Mouse (Mus musculus) midbrain, embryonic 13.5 days (tissue): ENCODE results near the gene 2810004N23Rik. TPM values are rescaled to one million over a fixed set of nuclear protein-coding genes. Genes with fewer than 3 reads are reported as not detected.

Experiments
- ATAC-seq: fragments of 200-750 bp; cut with Nextera tagmentation; 2 replicates; pipeline ENCODE4 v1.8.0; 2017; ENCODE audit warnings: mild to moderate bottlenecking, moderate TSS enrichment, moderate library complexity
- H3K27ac ChIP-seq: fragments of 300-500 bp; sonication (generic); 2 replicates; pipeline ENCODE4 v1.5.1; 2015; ENCODE audit warnings: inconsistent platforms, mild to moderate bottlenecking, moderate library complexity
- H3K27me3 ChIP-seq: fragments of 300-500 bp; sonication (generic); 2 replicates; pipeline ENCODE4 v1.6.1; 2015; ENCODE audit warnings: mild to moderate bottlenecking, inconsistent platforms
- H3K36me3 ChIP-seq: fragments of 300-500 bp; sonication (generic); 2 replicates; pipeline ENCODE4 v1.6.1; 2015; ENCODE audit warnings: mild to moderate bottlenecking, inconsistent platforms
- H3K4me1 ChIP-seq: fragments of 300-500 bp; sonication (generic); replicated peaks from 2 replicates; pipeline ENCODE4 v1.6.1; 2015; ENCODE audit warnings: inconsistent platforms
- H3K4me2 ChIP-seq: fragments of 300-500 bp; sonication (generic); replicated peaks from 2 replicates; pipeline ENCODE4 v1.6.1; 2015; ENCODE audit warnings: moderate library complexity, mild to moderate bottlenecking, inconsistent platforms
- H3K4me3 ChIP-seq: fragments of 300-500 bp; sonication (generic); replicated peaks from 2 replicates; pipeline ENCODE4 v1.5.1; 2015; ENCODE audit warnings: mild to moderate bottlenecking, inconsistent platforms
- H3K9ac ChIP-seq: fragments of 300-500 bp; sonication (generic); replicated peaks from 2 replicates; pipeline ENCODE4 v1.6.1; 2015; ENCODE audit warnings: mild to moderate bottlenecking, inconsistent platforms
- H3K9me3 ChIP-seq: fragments of 300-500 bp; sonication (generic); 2 replicates; pipeline ENCODE4 v1.6.1; 2016; ENCODE audit warnings: mild to moderate bottlenecking, inconsistent platforms
- WGBS: fragments of 180-500 bp; shearing (Covaris S2); methylation state at CpG from one replicate; pipeline ENCODE4 v1.1.7; 2015; 5-methylcytosine and 5-hydroxymethylcytosine counted together
- polyA plus RNA-seq: library from polyadenylated mRNA; unstranded; fragments of >200 nt; fragmentation: Nextera tagmentation; extraction: Ambion mirVana; gene quantifications from 2 replicates; pipeline ENCODE4 v1.2.1, GENCODE M21; 2015

The 2810004N23Rik gene
- polyA plus RNA-seq, 1 experiment from 2014 or later: 37.4 TPM

- Histone ChIP-seq H3K4me3 (no peak overlapping the region), H3K27ac (no peak overlapping the region), H3K4me2 (no peak overlapping the region), H3K36me3 (peaks cover 25% of the 10 kb centered on the region), H3K4me1 (0 out of 2 replicates have a peak, but pooled peaks cover 2% of the 10 kb centered on the region), H3K9me3 (no peaks in the 10 kb centered on the region), H3K27me3 (0 out of 2 replicates have a peak, but pooled peaks cover 5% of the 10 kb centered on the region), H3K9ac (no peak overlapping the region)
- ATAC-seq: no peak
- WGBS: 52% methylated on average over 15 of the region's 15 CpGs
Observed at GRCm38 (mm10) chr8:124833430-124834205, 29.3 kb downstream of the 2810004N23Rik start.

DNA sequence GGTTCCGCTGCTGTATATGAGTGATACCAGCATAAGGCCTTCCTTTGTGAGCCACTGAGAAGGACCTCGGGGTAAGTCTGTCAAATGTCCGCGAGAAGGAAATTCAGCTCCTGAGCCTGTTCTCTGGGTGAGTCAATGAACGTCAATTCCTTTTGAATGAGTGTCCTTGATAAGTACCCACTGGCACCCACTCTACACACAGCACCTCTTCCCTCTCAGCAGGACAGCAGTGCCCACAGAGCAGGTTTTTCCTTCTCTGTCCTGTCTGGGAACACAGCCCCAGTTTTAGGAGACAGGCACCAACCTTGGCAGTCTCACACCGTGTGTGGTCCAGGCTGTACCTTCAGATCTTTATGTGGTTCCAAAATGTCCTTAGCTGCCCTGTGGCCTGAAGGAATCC lies 31.0 kb downstream of the 2810004N23Rik start:
- WGBS: 89% methylated on average over 6 of the region's 6 CpGs
- no peaks in the 10 kb centered on the region for H3K9me3 ChIP-seq

DNA sequence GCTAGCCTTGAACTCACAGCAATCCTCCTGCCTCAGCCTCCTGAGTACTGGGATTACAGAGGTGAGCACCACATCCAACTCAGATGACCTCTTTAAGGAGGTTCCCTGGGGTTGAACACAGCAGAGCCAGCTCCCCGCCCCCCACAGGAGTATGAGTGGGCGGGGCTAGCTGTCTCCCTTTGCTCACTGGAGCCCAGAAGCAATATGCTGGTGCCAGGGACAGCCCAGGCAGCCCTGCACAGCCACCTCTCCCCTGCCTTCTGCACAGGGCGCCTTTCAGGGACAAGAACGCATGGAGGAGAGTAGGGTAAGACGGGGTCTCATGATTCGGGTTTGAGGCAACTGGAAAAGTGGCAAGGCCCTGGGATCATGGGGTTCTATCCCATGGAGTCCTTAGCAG lies 31.4 kb downstream of the 2810004N23Rik start:
- Histone ChIP-seq H3K4me2 (no peak overlapping the region), H3K27ac (no peak overlapping the region), H3K27me3 (0 out of 2 replicates have a peak, but pooled peaks cover 7% of the 10 kb centered on the region), H3K4me1 (0 out of 2 replicates have a peak, but pooled peaks cover 2% of the 10 kb centered on the region), H3K9me3 (no peaks in the 10 kb centered on the region), H3K36me3 (peaks cover 19% of the 10 kb centered on the region), H3K4me3 (no peak overlapping the region), H3K9ac (no peak overlapping the region)
- 79% methylated on average over 6 of the region's 6 CpGs for WGBS
- ATAC-seq: no peak

More for the DNA sequence above, 31.0 kb downstream of the 2810004N23Rik start:
- H3K36me3 ChIP-seq: peaks cover 19% of the 10 kb centered on the region
- H3K9ac ChIP-seq: no peak overlapping the region
- no peak overlapping the region for H3K27ac ChIP-seq
- no peak for ATAC-seq
- no peak overlapping the region for H3K4me3 ChIP-seq
- H3K4me2 ChIP-seq: no peak overlapping the region
- 0 out of 2 replicates have a peak, but pooled peaks cover 2% of the 10 kb centered on the region for H3K4me1 ChIP-seq
- 0 out of 2 replicates have a peak, but pooled peaks cover 7% of the 10 kb centered on the region for H3K27me3 ChIP-seq

DNA sequence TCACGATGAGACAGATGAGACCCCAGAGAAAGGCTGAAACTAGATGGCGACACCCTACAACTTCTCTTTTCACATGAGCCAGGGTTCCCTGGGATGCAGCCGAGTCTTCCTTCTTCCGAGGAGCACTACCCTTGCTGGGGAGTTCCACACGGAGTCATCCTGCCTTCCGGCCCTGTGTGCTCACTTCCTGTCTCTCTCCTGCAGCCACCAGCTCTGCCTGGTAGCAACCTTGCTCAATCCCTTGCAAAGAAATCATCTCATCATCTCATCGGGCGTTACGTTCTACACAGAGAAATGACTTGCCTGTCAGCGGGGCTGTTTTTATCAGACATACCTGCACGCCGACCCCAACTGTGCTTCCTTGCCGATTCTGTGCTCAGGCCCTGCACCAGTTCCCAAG lies 32.9 kb downstream of the 2810004N23Rik start:
- Histone ChIP-seq H3K36me3 (peaks cover 29% of the 10 kb centered on the region), H3K27ac (no peak overlapping the region), H3K4me1 (0 out of 2 replicates have a peak, but pooled peaks cover 2% of the 10 kb centered on the region), H3K4me2 (no peak overlapping the region), H3K9me3 (no peaks in the 10 kb centered on the region), H3K9ac (no peak overlapping the region), H3K27me3 (0 out of 2 replicates have a peak, but pooled peaks cover 7% of the 10 kb centered on the region), H3K4me3 (no peak overlapping the region)
- WGBS: 83% methylated on average over 13 of the region's 13 CpGs
- ATAC-seq: no peak

DNA sequence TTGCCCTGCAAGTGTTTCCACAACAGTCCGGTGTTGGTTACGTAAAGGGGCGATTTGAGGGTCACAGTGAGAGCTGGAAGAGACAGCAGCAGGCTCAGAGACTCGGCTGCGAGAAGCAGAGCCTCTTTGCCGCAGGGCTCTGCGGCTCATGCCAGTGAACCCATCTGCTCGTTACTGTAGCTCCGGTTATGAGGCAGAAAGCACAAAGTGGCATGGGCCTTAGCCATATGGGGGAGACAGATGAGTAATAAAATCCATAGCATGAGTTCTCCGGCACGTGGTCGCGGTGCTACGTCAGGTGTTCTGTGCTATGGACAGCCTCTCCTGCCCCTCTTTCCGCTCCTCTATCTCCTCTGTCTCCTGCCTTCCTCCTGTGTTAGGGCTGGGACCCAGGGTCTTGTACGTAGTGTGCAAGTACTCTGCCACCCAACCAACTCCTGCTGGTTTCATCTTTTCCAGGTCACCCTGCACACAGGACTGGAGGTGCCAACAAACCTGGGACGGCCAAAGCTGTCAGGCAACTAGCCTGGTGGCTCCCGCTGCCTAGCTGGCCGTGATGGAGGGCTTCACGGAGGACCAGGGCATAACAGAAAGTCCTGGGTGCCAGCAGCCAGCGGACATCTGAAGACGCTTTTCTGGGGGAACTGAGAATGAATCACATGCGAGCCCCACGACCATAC lies 34.2 kb downstream of the 2810004N23Rik start:
- peaks cover 41% of the 10 kb centered on the region for H3K36me3 ChIP-seq
- no peak overlapping the region for H3K4me2 ChIP-seq
- no peak for ATAC-seq
- 0 out of 2 replicates have a peak, but pooled peaks cover 7% of the 10 kb centered on the region for H3K27me3 ChIP-seq
- H3K4me1 ChIP-seq: no peaks in the 10 kb centered on the region
- H3K9me3 ChIP-seq: no peaks in the 10 kb centered on the region
- no peak overlapping the region for H3K9ac ChIP-seq
- WGBS: 83% methylated on average over 24 of the region's 24 CpGs
- H3K27ac ChIP-seq: no peak overlapping the region
- no peak overlapping the region for H3K4me3 ChIP-seq

- H3K36me3 ChIP-seq: peaks cover 54% of the 10 kb centered on the region
- no peaks in the 10 kb centered on the region for H3K4me1 ChIP-seq
- no peak overlapping the region for H3K4me2 ChIP-seq
- 0 out of 2 replicates have a peak, but pooled peaks cover 7% of the 10 kb centered on the region for H3K27me3 ChIP-seq
- H3K4me3 ChIP-seq: no peak overlapping the region
- H3K9me3 ChIP-seq: no peaks in the 10 kb centered on the region
- 3% methylated on average over 5 of the region's 5 CpGs for WGBS
- no peak for ATAC-seq
- no peak overlapping the region for H3K27ac ChIP-seq
- H3K9ac ChIP-seq: no peak overlapping the region
Observed at GRCm38 (mm10) chr8:124827387-124827786, 35.5 kb downstream of the 2810004N23Rik start.

DNA sequence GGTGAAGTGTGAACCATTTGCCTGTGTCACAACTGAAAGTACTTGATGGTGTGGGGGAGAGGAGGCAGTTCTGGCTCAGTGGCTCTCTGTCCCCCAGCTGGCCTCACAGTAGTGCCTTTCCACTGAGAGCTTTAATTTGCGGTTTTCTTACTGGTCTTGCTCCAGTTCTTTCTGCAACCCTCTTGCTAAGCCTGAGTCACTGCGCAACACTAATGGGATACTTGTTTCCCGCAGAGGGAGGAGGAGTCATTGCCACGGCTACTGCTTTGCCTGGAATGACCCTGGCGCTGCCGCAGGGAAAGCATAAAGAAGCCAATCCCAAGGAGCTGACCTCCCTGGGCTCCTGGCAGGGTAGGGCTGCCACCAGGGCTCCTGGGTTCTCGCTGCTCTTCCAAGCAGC lies 36.3 kb downstream of the 2810004N23Rik start:
- Histone ChIP-seq H3K4me2 (no peak overlapping the region), H3K27me3 (0 out of 2 replicates have a peak, but pooled peaks cover 7% of the 10 kb centered on the region), H3K4me3 (no peak overlapping the region), H3K36me3 (peaks cover 62% of the 10 kb centered on the region), H3K9me3 (no peaks in the 10 kb centered on the region), H3K4me1 (no peaks in the 10 kb centered on the region), H3K27ac (no peak overlapping the region), H3K9ac (no peak overlapping the region)
- 20% methylated on average over 7 of the region's 7 CpGs for WGBS
- no peak for ATAC-seq

GRCm38 (mm10) chr8:124823497-124823896 lies 39.4 kb downstream of the 2810004N23Rik start:
- no peak overlapping the region for H3K9ac ChIP-seq
- H3K4me2 ChIP-seq: no peak overlapping the region
- no peaks in the 10 kb centered on the region for H3K9me3 ChIP-seq
- H3K4me3 ChIP-seq: no peak overlapping the region
- H3K27ac ChIP-seq: no peak overlapping the region
- 80% methylated on average over 6 of the region's 6 CpGs for WGBS
- H3K36me3 ChIP-seq: peaks cover 61% of the 10 kb centered on the region
- ATAC-seq: no peak
- no peaks in the 10 kb centered on the region for H3K4me1 ChIP-seq
- H3K27me3 ChIP-seq: peaks cover 18% of the 10 kb centered on the region; the same call in 1 of the 2 replicates

- no peak overlapping the region for H3K9ac ChIP-seq
- H3K4me2 ChIP-seq: no peak overlapping the region
- WGBS: 80% methylated on average over 11 of the region's 11 CpGs
- H3K4me1 ChIP-seq: no peaks in the 10 kb centered on the region
- H3K27me3 ChIP-seq: peaks cover 19% of the 10 kb centered on the region; the same call in 1 of the 2 replicates
- no peak overlapping the region for H3K27ac ChIP-seq
- H3K9me3 ChIP-seq: peaks cover 3% of the 10 kb centered on the region; the same call in 1 of the 2 replicates
- peaks cover 80% of the 10 kb centered on the region for H3K36me3 ChIP-seq
- no peak for ATAC-seq
- no peak overlapping the region for H3K4me3 ChIP-seq
Observed at GRCm38 (mm10) chr8:124820125-124820524, 42.8 kb downstream of the 2810004N23Rik start.

DNA sequence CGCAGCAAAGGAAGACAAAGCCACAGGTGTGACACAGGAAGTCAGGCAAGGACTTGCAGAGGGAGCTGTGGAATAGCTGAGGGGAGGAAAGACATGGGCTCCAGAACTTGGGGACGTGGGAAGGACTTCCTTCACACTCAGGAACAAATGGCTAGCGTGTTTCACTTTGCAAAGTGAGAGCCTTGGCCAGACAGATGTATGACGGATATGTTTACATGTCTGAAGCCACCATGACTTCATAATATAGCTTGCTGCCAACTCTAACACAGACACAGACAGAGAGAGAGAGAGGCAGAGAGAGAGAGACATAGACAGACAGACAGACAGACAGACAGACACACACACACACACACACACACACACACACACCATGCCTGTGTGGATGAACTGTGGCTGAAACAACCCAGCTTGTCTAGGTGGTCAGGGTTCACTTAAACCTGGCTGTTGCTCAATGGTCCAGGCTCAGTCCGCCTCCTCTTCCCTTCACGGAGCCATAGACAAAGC lies 43.3 kb downstream of the 2810004N23Rik start:
- Histone ChIP-seq H3K4me2 (no peak overlapping the region), H3K9ac (no peak overlapping the region), H3K4me3 (no peak overlapping the region), H3K9me3 (peaks cover 3% of the 10 kb centered on the region; the same call in 1 of the 2 replicates), H3K27me3 (peaks cover 19% of the 10 kb centered on the region; the same call in 1 of the 2 replicates), H3K4me1 (no peaks in the 10 kb centered on the region), H3K27ac (no peak overlapping the region), H3K36me3 (peaks cover 78% of the 10 kb centered on the region)
- ATAC-seq: no peak
- WGBS: 82% methylated on average over 6 of the region's 6 CpGs

DNA sequence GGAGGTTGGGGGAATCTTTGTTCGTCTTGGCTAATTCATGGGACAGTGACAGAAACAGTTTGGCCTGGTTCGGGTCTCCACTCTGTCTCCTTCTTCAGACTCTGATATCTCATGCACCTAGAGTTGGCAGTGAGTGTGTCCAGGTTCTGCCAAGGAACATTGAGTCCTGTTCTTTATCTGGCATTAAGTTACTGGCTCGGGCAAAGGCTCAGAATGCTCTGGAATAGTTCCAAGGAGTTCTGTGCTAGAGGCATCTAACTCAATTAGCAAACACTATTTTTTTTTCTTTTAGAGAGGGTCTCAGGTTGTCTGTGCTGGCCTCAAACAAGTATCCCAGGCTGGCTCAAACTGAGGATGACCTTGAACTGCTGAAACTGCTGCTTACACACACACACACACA lies 45.6 kb downstream of the 2810004N23Rik start:
- Histone ChIP-seq H3K9ac (no peak overlapping the region), H3K4me2 (no peak overlapping the region), H3K4me3 (no peak overlapping the region), H3K9me3 (peaks cover 3% of the 10 kb centered on the region; the same call in 1 of the 2 replicates), H3K27me3 (peaks cover 19% of the 10 kb centered on the region; the same call in 1 of the 2 replicates), H3K4me1 (no peaks in the 10 kb centered on the region), H3K27ac (no peak overlapping the region), H3K36me3 (peaks cover 56% of the 10 kb centered on the region)
- WGBS: 94% methylated on average over 3 of the region's 3 CpGs
- no peak for ATAC-seq

GRCm38 (mm10) chr8:124816866-124817265 lies 46.1 kb downstream of the 2810004N23Rik start:
- no peak overlapping the region for H3K4me3 ChIP-seq
- H3K36me3 ChIP-seq: peaks cover 51% of the 10 kb centered on the region
- no peak overlapping the region for H3K9ac ChIP-seq
- no peaks in the 10 kb centered on the region for H3K4me1 ChIP-seq
- H3K9me3 ChIP-seq: peaks cover 3% of the 10 kb centered on the region; the same call in 1 of the 2 replicates
- H3K27ac ChIP-seq: no peak overlapping the region
- 94% methylated on average over 11 of the region's 11 CpGs for WGBS
- peaks cover 19% of the 10 kb centered on the region; the same call in 1 of the 2 replicates for H3K27me3 ChIP-seq
- H3K4me2 ChIP-seq: no peak overlapping the region
- ATAC-seq: no peak
